In genomic region chr12:82002697-82003096, GRCm38 (mm10) we compare ENCODE assay signal across 8 mouse cellular contexts.
DNase-seq lines count a peak whose midpoint lies in the region; ATAC-seq and TF ChIP-seq lines count a peak whose summit lies in the region.
"Not testable (repeated sequence)": the region's sequence is repeated elsewhere in the genome, so short reads cannot be mapped to it uniquely, and the experiment has no call there.

No protein-coding gene starts in this region.

- not testable (repeated sequence) for H3K27ac ChIP-seq in embryonic facial prominence, embryonic 12.5 days; forebrain, postnatal 0 days (ENCODE audit: low read depth, low read length); intestine, embryonic 14.5 days (ENCODE audit: low read depth); limb, embryonic 12.5 days; lung, postnatal 0 days (ENCODE audit: low read length); midbrain, embryonic 16.5 days (ENCODE audit: low read length); stomach, embryonic 15.5 days

- not testable (repeated sequence) for H3K4me3 ChIP-seq in embryonic facial prominence, embryonic 12.5 days; forebrain, postnatal 0 days (ENCODE audit: low read depth, low read length); intestine, embryonic 14.5 days (ENCODE audit: low read depth, low read length); limb, embryonic 12.5 days (replicated peaks); lung, postnatal 0 days (ENCODE audit: low read depth, low read length); midbrain, embryonic 16.5 days (ENCODE audit: low read depth, low read length); stomach, embryonic 15.5 days (replicated peaks)

- peak; percentile 88 for ATAC-seq in embryonic facial prominence, embryonic 12.5 days (ENCODE audit: insufficient number of reproducible peaks, insufficient read depth, low FRiP score, low TSS enrichment)
- peak; percentile 99 for ATAC-seq in forebrain, postnatal 0 days
- peak; percentile 85 to 93 for ATAC-seq in hematopoietic stem cell, adult 5-6 weeks (replicated peaks in 1 of 2; ENCODE audit: insufficient read depth in 1 of 2, low FRiP score in 2 of 2, low TSS enrichment in 1 of 2, low read depth in 1 of 2, poor library complexity in 2 of 2, severe bottlenecking in 2 of 2)
- ATAC-seq in intestine, embryonic 14.5 days (replicated peaks; ENCODE audit: low FRiP score, low TSS enrichment, low read depth), result peak; percentile 89
- peak; percentile 88 for ATAC-seq in limb, embryonic 12.5 days (ENCODE audit: insufficient number of reproducible peaks, insufficient read depth, low FRiP score, low TSS enrichment, low read depth)
- peak; percentile 91 for ATAC-seq in lung, postnatal 0 days
- peak; percentile 94 for ATAC-seq in midbrain, embryonic 16.5 days
- ATAC-seq in stomach, embryonic 15.5 days (ENCODE audit: insufficient read depth, low FRiP score, low read depth), result peak; percentile 76

- not testable (repeated sequence) for H3K4me2 ChIP-seq in embryonic facial prominence, embryonic 12.5 days (replicated peaks); forebrain, postnatal 0 days (ENCODE audit: low read depth); intestine, embryonic 14.5 days (ENCODE audit: low read length); limb, embryonic 12.5 days; lung, postnatal 0 days (replicated peaks; ENCODE audit: low read depth, low read length); midbrain, embryonic 16.5 days (ENCODE audit: low read length); stomach, embryonic 15.5 days

- WGBS in embryonic facial prominence, embryonic 12.5 days, result no CpG with 5 or more reads among the region's 6 CpGs
- no CpG with 5 or more reads among the region's 6 CpGs for WGBS in forebrain, postnatal 0 days
- WGBS in intestine, embryonic 14.5 days, result no CpG with 5 or more reads among the region's 6 CpGs
- WGBS in limb, embryonic 12.5 days, result no CpG with 5 or more reads among the region's 6 CpGs
- WGBS in lung, postnatal 0 days, result no CpG with 5 or more reads among the region's 6 CpGs
- WGBS in midbrain, embryonic 16.5 days, result no CpG with 5 or more reads among the region's 6 CpGs
- WGBS in stomach, embryonic 15.5 days, result no CpG with 5 or more reads among the region's 6 CpGs

- not testable (repeated sequence) for H3K9ac ChIP-seq in embryonic facial prominence, embryonic 12.5 days; forebrain, postnatal 0 days; intestine, embryonic 14.5 days (ENCODE audit: low read length); limb, embryonic 12.5 days (replicated peaks); lung, postnatal 0 days (replicated peaks; ENCODE audit: low read depth); midbrain, embryonic 16.5 days (ENCODE audit: low read depth, low read length); stomach, embryonic 15.5 days

- not testable (repeated sequence) for H3K4me1 ChIP-seq in embryonic facial prominence, embryonic 12.5 days; forebrain, postnatal 0 days (ENCODE audit: insufficient read depth); intestine, embryonic 14.5 days (replicated peaks; ENCODE audit: control insufficient read depth, insufficient read depth, low read length); limb, embryonic 12.5 days (replicated peaks); lung, postnatal 0 days (ENCODE audit: insufficient read depth, low read depth, low read length); midbrain, embryonic 16.5 days (ENCODE audit: control insufficient read depth, insufficient read depth, low read length); stomach, embryonic 15.5 days

- not testable (repeated sequence) for H3K9me3 ChIP-seq in embryonic facial prominence, embryonic 12.5 days; forebrain, postnatal 0 days (ENCODE audit: low read length); intestine, embryonic 14.5 days (ENCODE audit: control insufficient read depth, low read length); limb, embryonic 12.5 days; lung, postnatal 0 days (ENCODE audit: low read length); midbrain, embryonic 16.5 days (replicated peaks; ENCODE audit: control insufficient read depth, low read length, poor library complexity, severe bottlenecking); stomach, embryonic 15.5 days

- not testable (repeated sequence) for TF ChIP-seq EP300 in lung, postnatal 0 days (IDR thresholded peaks at IDR 0.05)

- not testable (repeated sequence) for H3K36me3 ChIP-seq in embryonic facial prominence, embryonic 12.5 days; forebrain, postnatal 0 days (ENCODE audit: insufficient read depth); intestine, embryonic 14.5 days (ENCODE audit: control insufficient read depth, insufficient read depth, low read length); limb, embryonic 12.5 days; lung, postnatal 0 days (ENCODE audit: insufficient read depth, low read length); midbrain, embryonic 16.5 days (ENCODE audit: control insufficient read depth, insufficient read depth, low read length); stomach, embryonic 15.5 days

- H3K27me3 ChIP-seq in embryonic facial prominence, embryonic 12.5 days; forebrain, postnatal 0 days (ENCODE audit: insufficient read depth, low read length); intestine, embryonic 14.5 days (replicated peaks; ENCODE audit: control insufficient read depth, insufficient read depth, low read length); limb, embryonic 12.5 days; lung, postnatal 0 days (replicated peaks; ENCODE audit: insufficient read depth, low read length); midbrain, embryonic 16.5 days (ENCODE audit: control insufficient read depth, insufficient read depth, low read depth, low read length); stomach, embryonic 15.5 days (replicated peaks): not testable (repeated sequence)

- DNase-seq in forebrain, postnatal 0 days; intestine, embryonic 14.5 days (ENCODE audit: low spot score); lung, postnatal 0 days (ENCODE audit: low spot score): not testable (repeated sequence)

- not testable (repeated sequence) for TF ChIP-seq CTCF in forebrain, postnatal 0 days (IDR thresholded peaks at IDR 0.05; ENCODE audit: low read depth); lung, postnatal 0 days (IDR thresholded peaks at IDR 0.05)
